Mouse (Mus musculus) CH12F3 (cell line): ENCODE measurements around the gene Ttn.

ENCODE experiments used
- in situ Hi-C: fragments of 300-500 bp; cut with MboI; formaldehyde crosslinking; loops from 2 replicates; pipeline ENCODE4 v1.14.3; 2020; ENCODE audit warnings: low sequenced_read_pairs

Ttn gene

DNA sequence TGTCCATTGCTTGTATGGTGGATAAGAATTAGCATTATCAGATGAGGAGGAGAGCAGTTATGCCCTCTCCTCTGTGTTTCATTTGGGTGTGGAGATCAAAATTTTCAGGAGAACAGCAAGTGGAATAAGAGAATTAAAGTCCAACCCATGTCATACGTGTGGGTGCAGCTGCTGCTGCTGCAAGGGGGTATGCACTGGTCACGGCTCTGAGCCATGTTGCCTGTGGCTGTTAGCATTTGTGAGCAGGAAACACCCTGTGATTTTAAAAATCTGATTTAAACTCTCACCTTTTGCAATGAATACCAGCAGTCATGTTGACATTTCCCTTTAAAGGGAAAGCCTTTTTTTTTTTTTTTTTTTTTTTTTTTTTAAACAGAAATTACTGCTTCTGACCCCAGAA, 116.8 kb downstream of the Ttn start:
- in situ Hi-C loops: no loop called here

DNA sequence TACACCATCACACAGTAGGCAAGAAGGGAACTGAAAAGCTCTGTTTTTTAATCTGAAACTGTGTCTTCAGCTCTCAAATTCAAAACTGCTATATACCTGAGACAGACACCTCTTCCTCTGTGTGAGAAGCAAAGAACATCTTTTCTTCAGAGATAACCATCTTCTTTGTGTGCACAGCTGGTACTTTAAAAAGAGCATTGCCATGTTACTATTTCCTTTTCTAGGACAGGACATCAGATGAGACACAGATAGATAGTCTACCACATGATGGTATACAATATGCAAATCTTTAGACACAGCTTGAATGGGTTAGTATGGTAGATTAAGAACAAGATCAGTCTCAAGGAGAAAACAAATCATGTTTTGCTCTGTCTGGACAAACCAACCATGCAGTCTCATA, 121.0 kb downstream of the Ttn start:
- in situ Hi-C loops: no loop called here

- in situ Hi-C loops: no loop called here
Observed at GRCm38 (mm10) chr2:76850066-76850465, 132.3 kb downstream of the Ttn start.

- in situ Hi-C loops: no loop called here
Observed at GRCm38 (mm10) chr2:76843162-76843561, 139.2 kb downstream of the Ttn start.

- in situ Hi-C loops: no loop called here
Observed at GRCm38 (mm10) chr2:76820472-76820871, 161.9 kb downstream of the Ttn start.

DNA sequence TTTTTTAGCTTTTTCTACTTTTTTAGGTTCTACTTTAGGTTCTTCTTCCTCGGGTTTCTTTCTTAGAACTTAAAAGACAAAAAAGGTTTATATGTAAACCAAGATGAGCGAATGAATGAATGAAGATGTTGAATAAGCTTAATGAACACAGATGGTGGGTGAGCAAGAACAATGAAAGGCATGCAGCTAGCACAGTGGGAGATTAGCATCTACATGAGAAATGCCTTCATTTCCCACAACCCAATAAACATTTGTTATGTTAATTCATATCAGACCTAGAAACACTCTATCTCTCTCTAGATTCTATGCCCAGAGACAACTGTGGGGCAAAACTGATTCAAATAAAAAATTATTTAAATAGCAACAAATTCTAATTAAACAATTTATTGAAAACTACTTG, 164.6 kb downstream of the Ttn start:
- in situ Hi-C loops: no loop called here

GRCm38 (mm10) chr2:76814048-76814817, 168.1 kb downstream of the Ttn start:
- in situ Hi-C loops: no loop called here

GRCm38 (mm10) chr2:76811160-76811559, 171.2 kb downstream of the Ttn start:
- in situ Hi-C loops: no loop called here

GRCm38 (mm10) chr2:76808334-76808733, 174.0 kb downstream of the Ttn start:
- in situ Hi-C loops: no loop called here

GRCm38 (mm10) chr2:76807284-76807683, 175.1 kb downstream of the Ttn start:
- in situ Hi-C loops: no loop called here

DNA sequence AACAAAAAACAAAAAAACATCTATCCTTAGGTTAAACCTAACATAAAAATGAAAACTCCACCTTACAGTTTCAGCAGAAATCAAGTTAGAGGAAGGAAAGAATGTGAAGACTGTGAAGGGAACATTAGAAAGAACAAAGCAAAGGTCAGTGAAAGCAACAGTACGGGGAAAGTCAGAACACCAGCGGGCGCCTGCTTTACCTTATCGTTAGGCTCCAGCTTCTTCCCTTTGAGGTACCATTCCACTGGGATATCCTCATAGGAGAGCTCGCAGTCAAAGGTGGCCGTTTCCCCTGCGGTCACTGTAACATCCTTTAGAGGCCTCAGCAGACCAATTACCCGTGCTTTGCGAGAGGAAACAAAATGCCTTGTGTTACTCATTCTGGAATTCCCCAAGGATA, 175.5 kb downstream of the Ttn start:
- in situ Hi-C loops: no loop called here

GRCm38 (mm10) chr2:76806376-76806775, 176.0 kb downstream of the Ttn start:
- in situ Hi-C loops: no loop called here

GRCm38 (mm10) chr2:76805191-76805892, 177.0 kb downstream of the Ttn start:
- in situ Hi-C loops: no loop called here

DNA sequence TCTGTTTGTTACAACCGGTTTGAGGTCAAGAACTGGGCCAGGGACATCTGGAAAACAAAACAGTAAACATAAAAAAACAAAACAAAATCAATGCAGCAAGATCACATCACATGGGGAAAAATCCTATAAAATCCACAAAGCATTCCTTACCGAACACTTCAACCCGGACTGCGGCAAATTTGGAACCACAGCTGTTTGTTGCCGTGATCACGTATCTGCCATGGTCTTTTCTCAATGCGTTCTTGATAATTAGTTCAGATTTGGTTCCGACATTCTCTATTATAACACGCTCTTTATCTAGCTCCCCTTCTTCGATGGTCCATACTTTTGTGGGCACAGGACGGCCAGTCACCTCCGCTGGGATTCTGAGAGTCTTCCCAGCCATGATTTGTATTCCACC, 198.2 kb downstream of the Ttn start:
- in situ Hi-C loops: no loop called here

DNA sequence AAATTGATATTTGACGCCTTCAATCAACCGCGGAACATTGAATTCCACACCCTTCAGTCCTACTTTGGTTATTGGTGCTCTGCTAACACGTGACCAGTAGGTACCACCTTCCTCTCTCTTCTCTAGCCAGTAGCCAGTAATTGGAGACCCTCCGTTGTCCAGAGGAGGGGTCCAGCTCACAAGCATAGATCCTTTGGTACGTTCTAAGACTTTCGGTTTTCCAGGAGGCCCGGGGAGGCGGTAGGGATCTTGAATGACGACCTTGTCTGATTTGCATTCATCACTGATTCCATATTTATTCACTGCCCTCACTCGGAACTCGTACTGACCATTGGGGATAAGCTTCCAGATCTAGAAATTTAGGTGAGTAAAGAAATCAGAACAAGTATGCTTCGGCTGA, 201.6 kb downstream of the Ttn start:
- in situ Hi-C loops: no loop called here

DNA sequence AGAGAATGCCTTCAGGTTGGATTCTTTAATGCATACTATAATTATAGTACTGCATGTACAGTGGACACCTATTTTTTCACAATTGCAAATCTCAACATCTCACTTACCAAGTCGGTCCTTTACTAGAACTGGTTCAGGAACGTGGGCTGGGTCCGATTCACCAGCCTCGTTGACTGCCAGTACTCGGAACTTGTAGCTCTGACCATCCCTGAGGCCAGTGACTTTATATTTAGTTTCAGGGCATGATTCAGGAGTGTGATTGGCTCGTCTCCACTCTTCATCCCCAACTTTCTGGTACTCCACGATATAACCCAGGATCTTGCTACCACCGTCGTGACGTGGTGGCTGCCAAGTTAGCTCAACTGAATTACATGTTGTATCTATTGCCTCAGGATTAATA, 212.5 kb downstream of the Ttn start:
- in situ Hi-C loops: no loop called here

GRCm38 (mm10) chr2:76767231-76767630, 215.1 kb downstream of the Ttn start:
- in situ Hi-C loops: no loop called here

DNA sequence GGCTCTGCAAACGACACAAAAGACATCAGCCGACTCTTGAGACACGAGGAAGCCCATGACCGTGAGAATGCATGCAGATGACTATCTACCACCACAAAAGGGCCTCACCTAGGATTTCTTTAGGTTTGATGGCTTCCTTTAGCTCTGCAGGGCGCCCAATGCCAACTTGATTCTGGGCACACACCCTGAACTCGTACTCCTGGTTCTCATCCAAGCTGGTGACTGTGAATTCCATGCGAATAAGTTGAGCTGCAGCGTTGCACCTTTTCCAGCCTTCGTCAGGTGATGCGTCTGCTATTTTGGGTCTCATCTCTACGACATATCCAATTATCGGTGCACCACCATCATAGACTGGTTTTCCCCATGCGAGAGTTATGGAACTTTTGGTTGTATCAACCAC, 217.8 kb downstream of the Ttn start:
- in situ Hi-C loops: no loop called here

DNA sequence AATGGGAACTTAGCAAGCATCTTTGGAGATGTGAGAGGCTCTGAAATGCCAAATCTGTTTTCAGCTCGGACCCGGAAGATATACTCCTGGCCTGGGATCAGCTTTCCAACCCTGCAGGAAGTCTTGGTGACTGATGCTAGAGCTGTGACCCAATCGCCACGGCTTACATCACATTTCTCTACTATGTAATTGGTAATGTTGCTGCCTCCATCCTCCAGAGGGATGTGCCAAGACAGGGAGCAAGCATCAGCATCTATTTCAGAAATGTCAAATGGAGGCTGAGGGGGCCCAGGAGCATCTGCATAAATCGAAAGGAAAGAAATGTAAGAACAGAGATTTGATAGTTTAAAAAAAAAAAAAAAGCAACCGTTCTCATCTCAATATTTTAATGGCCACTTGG, 220.2 kb downstream of the Ttn start:
- in situ Hi-C loops: no loop called here

DNA sequence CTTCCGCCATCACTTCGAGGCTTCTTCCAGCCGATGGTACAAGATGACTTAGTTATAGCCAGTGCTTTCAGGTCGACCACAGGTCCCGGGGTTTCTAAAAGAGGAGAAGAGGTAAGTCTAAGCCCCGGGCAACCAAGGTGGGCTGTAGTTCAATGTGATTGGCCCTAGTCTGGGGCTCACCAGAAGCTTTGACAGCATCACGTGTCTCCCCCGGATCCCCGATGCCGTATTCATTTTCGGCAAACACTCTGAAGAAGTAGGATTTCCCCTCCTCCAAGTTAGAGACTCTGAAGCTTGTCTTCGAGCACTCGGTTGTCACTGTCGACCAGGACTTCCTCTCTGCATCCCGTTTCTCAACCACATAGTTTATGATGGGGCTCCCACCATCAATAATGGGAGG, 225.9 kb downstream of the Ttn start:
- in situ Hi-C loops: no loop called here

GRCm38 (mm10) chr2:76751993-76752392, 230.4 kb downstream of the Ttn start:
- in situ Hi-C loops: no loop called here

DNA sequence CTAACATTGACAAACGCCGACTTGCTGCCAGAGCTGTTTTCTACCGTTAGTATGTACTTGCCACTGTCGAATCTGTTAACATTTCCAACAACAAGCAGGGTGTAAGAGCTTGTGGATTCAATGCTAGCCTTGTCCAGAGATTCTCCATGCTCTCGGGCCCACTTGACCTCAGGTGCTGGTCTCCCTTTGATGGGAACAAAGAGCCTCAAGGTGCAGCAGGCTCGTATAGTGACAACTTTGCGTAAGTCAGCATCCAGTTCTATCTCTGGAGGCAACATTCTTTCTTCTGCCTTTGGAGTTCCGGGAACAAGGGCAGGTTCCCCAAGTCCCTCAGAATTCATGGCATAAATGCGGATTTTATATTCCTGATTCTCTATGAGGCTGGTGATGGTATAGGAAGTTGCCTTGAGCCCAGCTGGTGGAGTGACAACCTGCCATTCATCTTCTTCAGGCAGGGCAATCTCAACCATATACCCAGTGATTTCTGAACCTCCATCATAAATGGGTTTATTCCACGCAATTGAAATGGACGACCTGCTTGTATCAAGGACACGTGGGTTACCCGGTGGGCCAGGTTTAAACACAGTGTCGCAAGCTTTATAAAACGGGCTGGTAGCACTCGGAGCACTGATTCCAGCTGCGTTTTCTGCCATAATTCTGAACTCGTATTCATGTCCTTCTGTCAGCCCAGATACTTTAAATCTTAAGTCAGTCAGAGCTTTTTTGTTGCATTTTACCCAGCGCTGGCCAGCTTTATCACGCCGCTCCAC, 232.8 kb downstream of the Ttn start:
- in situ Hi-C loops: no loop called here
